Mouse (Mus musculus) hematopoietic stem cell, adult 5-6 weeks (primary cell): ENCODE data around the gene Abcc3. TPM values are rescaled to one million over a fixed set of nuclear protein-coding genes. Genes with fewer than 3 reads are reported as not detected.
A peak's percentile ranks its signal among the peaks of the same experiment; 100 is the strongest.
"Not testable (repeated sequence)": the region's sequence is repeated elsewhere in the genome, so short reads cannot be mapped to it uniquely, and the experiment has no call there.

Experiments used
- ATAC-seq, 2 experiments: fragments of 125-278 bp in 1 of 2; replicated peaks in 1 of 2; 2 replicates each; pipeline ENCODE4 v1.8.0; 2016 to 2017; ENCODE audit warnings: inconsistent platforms in 2 of 2, mild to moderate bottlenecking in 2 of 2, moderate number of reproducible peaks in 2 of 2, low read depth in 1 of 2, moderate TSS enrichment in 1 of 2; ENCODE audit not compliant: low FRiP score in 2 of 2, poor library complexity in 2 of 2, severe bottlenecking in 2 of 2, insufficient read depth in 1 of 2, low TSS enrichment in 1 of 2
- total RNA-seq: library from RNA; stranded (forward); fragments of 172-1452, 232-1000 nt; gene quantifications from 2 replicates; pipeline ENCODE4 v1.2.3, GENCODE M21; 2017

Abcc3 gene
- total RNA-seq, 1 experiment from 2014 or later: 3.8 TPM

DNA sequence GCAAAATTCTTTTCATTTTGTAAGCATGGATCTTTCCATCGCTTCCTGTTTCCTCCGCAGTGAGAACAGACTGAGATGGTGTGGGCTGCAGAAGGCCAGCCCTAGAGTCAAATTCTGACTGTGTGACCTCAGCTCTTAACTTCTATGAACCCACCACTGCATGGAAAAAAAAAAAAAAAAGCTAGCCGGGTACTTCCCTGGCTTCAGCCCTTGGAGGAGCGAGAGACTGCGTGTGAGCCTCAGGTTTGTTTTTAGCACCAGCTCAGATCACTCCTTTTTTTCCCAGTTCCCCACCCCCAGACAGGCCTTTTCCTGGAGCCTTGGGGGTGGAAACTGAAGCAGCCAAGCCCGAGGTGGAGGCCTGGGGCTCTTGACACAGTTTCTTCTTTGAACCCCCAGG, 12.6 kb upstream of the Abcc3 start:
- no peak for ATAC-seq

- peak; percentile 88 to 90 for ATAC-seq
These were observed 12.0 kb upstream of the Abcc3 start for GRCm38 (mm10) chr11:94404641-94405260.

GRCm38 (mm10) chr11:94404178-94404577, 11.4 kb upstream of the Abcc3 start:
- no peak for ATAC-seq

DNA sequence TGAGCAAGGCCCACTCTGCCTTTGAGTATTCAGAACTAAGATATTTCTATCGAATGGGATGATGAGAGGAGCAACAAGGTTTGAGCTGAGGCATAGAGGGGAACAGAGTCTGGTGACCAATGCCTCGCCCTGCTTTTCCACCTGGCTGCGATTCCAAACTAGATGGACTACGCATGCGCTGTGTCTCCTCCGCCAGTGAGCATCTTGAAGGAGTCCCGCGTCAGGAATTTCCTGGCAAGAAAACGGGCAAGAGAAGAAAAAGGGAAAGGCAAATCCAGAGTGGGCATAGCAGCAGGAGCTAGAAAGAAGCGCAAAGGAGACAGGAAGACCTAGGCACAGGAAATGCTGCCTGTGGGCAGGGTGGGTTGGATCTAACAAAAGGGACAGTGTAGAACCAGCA, 11.0 kb upstream of the Abcc3 start:
- ATAC-seq: no peak

DNA sequence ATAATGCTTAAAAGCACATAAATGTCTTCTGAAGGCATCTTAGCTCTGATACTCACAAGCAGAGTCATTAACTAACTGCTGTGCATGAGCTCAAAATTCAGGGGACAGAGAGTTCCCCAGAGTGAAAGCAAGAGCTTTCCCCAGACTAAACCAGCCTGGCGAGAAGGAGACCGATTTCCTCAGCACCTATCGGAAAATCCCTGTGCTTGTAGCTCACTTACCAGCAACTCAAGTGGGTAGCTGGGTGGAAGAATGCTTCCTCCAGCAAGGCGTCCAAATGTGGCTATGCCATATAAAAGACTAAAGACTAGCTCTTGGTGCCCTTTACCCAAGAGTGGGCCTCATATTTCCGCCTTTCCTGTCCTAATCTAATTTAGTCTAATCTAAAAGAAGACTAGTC, 9.9 kb upstream of the Abcc3 start:
- ATAC-seq: no peak

- not testable (repeated sequence) for ATAC-seq
These were observed 9.2 kb upstream of the Abcc3 start for GRCm38 (mm10) chr11:94402029-94402428.

DNA sequence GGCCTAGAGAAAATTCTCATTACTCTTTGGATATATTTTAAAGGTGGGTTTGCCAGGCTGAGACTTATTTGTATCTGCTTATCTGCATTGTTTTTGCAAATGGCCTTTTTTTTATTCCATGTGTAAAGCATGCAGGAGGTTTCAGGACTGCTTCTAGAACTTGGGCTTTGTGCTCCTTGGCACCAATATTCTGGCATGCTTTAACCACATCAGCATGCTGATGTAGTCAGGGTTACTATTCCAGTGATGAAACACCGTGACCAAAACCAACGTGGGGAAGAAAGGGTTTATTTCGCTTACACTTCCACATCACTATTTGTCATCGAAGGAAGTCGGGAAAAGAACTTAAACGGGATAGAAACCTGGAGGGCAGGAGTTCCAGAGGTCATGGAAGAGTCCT, 8.2 kb upstream of the Abcc3 start:
- ATAC-seq: no peak

- no peak for ATAC-seq
These were observed 1.3 kb upstream of the Abcc3 start for GRCm38 (mm10) chr11:94394107-94394506.

DNA sequence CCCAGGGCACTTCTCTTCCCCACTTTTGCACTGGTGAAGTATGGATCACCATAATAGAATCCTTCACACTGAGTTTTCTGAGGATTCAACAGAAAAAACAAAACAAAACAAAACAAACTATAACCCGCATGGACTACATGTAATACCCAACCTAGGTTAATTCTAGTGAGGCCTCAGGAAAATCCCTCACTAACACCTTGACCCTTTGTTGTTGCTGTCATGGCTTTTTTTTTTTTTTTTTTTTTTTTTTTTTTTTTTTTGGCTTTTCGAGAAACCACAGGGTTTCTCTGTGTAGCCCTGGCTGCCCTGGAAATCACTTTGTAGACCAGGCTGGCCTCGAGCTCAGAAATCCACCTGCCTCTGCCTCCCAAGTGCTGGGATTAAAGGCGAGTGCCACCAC, 693 bp upstream of the Abcc3 start:
- not testable (repeated sequence) for ATAC-seq

GRCm38 (mm10) chr11:94391661-94392060, 1.1 kb downstream of the Abcc3 start:
- ATAC-seq: no peak

DNA sequence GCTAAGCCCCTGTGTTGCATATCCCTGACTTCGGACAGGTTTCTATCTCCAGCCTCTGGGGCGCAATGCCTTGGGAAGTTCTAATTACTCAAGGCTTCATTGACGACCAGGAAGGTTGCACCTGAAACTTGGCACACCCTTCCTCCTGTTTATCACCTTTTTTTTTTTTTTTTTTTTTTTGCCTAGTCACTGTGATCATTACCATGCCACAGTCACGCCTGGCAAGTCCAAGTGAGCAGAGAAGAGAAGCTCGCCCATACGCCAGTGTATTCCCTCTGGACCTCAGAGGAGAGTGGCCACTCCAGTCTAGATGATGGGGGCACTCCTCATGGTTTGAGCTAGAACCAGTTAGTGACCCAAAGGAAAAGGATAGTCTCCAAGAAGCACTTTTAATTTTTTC, 2.0 kb downstream of the Abcc3 start:
- ATAC-seq: no peak

GRCm38 (mm10) chr11:94389724-94390396, 2.9 kb downstream of the Abcc3 start:
- ATAC-seq: no peak

- ATAC-seq: no peak
These were observed 3.8 kb downstream of the Abcc3 start for GRCm38 (mm10) chr11:94389021-94389420.

DNA sequence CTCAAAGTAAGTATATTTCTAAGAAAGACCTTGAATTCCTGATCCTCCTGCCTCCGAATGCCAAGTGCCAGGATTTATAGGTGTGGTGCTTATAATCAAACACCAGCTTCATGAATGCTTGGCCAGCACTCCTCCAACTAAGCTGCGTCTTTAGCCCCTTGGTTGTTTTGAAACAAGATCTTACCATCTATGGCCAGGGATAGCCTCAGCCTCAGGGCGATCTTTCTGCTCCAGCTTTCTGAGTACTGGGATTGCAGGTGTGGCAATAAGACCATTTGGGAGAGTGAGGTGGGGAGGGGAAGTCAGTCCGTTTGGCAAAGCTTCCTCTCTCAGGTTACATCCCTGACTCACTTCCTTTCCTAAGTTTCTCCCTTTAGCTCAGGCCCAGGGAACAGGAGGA, 5.0 kb downstream of the Abcc3 start:
- no peak for ATAC-seq

GRCm38 (mm10) chr11:94385977-94386771, 6.6 kb downstream of the Abcc3 start:
- peak; percentile 77 to 85 for ATAC-seq

- no peak for ATAC-seq
These were observed 13.1 kb downstream of the Abcc3 start for GRCm38 (mm10) chr11:94379736-94380135.

GRCm38 (mm10) chr11:94379061-94379460, 13.7 kb downstream of the Abcc3 start:
- no peak for ATAC-seq

DNA sequence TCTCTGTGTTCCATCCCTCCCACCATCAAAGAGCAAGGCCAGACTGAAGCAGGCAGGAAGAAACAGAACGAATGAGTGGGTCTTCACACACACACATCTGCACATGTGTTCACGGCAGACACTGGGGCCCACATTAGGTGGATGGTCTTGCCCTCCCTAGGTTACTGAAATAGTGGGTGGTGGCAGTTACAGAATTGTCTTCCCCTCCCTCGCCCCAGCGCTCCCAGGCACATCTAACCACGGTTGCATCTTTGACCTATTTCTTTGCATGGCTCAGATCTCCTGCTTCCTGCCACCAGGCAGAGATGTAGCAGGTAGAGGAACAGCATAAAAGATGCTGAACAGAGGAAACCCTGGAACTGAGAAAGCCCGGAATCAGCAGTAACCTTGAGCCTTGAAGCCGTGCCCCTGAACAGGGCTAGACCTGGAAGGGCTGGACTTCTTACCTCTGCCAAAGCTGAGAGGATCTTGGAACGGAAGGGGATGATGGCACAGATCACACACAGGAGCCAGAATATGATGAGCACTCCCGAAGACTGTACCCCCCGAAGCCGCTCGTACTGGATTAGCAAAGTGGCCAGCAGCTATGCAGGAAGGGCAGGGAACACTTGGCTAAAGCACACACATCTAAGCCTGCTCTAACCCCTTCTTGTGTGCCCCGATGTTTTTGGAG, 18.4 kb downstream of the Abcc3 start:
- no peak for ATAC-seq
